Mouse (Mus musculus): ENCODE measurements at regions not wholly inside any gene's neighbourhood (a gene's known extent, or its start where the extent isn't known, plus 50 kb on each side); places are given as distances from the start of the nearest gene placed in this dataset.

DNA sequence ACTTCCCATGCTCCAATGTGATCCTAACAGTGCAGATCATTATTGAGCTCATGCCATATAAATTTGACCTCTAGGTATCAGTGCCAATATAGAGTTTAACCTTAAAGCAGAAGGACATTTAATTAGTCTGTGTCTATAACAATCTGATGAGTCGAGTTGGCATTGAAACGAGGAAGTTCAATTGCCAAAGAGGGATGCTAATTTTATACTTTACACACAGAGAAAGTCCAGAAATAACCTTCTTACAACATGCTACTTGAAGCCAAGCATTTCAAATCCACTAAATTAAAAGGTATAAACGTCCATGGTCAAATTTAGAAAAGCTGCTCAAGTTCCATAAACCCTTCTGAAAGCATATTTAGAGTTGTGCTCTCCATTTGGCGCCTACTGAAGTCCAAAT is 174.7 kb downstream of the Satb1 start:
- TF ChIP-seq CTCF (IDR thresholded peaks at IDR 0.05; ENCODE audit: extremely low read depth, insufficient read depth, insufficient read length, insufficient replicate concordance): no peak
- TF ChIP-seq POLR2A (IDR thresholded peaks at IDR 0.05; ENCODE audit: low read depth, low read length): no peak

Measured in spleen, adult 2 months (tissue).